Mouse (Mus musculus): ENCODE measurements around the gene Gm7347.
"Not testable (repeated sequence)": the region's sequence is repeated elsewhere in the genome, so short reads cannot be mapped to it uniquely, and the experiment has no call there.

Gene Gm7347

GRCm38 (mm10) chr5:26058481-26058880, at the start of gene Gm7347:
Gene Gm7347, minus strand, starts transcription at chr5:26058581.
- not testable (repeated sequence) for DNase-seq

GRCm38 (mm10) chr5:26105262-26105661, 46.9 kb upstream of the Gm7347 start, which contains the start of gene 5031410I06Rik:
Gene 5031410I06Rik, minus strand, starts transcription at chr5:26105362.
- DNase-seq: not testable (repeated sequence)

GRCm38 (mm10) chr5:26089191-26089590, 30.8 kb upstream of the Gm7347 start, which contains the start of gene Gm10471:
Gene Gm10471, minus strand, starts transcription at chr5:26089291.
- DNase-seq: not testable (repeated sequence)

GRCm38 (mm10) chr5:26079023-26079422, 20.6 kb upstream of the Gm7347 start:
- not testable (repeated sequence) for DNase-seq

GRCm38 (mm10) chr5:26070716-26071115, 12.3 kb upstream of the Gm7347 start:
- DNase-seq: no peak

GRCm38 (mm10) chr5:26039458-26039857, 18.9 kb downstream of the Gm7347 start, which contains the start of gene Speer4a:
Gene Speer4a, minus strand, starts transcription at chr5:26039558.
- DNase-seq: not testable (repeated sequence)

GRCm38 (mm10) chr5:26022816-26023215, 35.6 kb downstream of the Gm7347 start, which contains the start of gene Gm5862:
Gene Gm5862, minus strand, starts transcription at chr5:26022916.
- DNase-seq: not testable (repeated sequence)

- DNase-seq: not testable (repeated sequence)
Observed at GRCm38 (mm10) chr5:26007697-26008096, 50.7 kb downstream of the Gm7347 start.

- not testable (repeated sequence) for DNase-seq
Observed at GRCm38 (mm10) chr5:26006937-26007695, 51.3 kb downstream of the Gm7347 start.

GRCm38 (mm10) chr5:26004698-26005097, 53.7 kb downstream of the Gm7347 start, which contains the start of gene Gm1979:
Gene Gm1979, minus strand, starts transcription at chr5:26004798.
- not testable (repeated sequence) for DNase-seq
